Mouse (Mus musculus): ENCODE measurements around the gene Tymp.

Tymp gene

GRCm38 (mm10) chr15:89376957-89377356 is at the start of gene Tymp:
TSS of gene Tymp (minus strand) at chr15:89377039.
- DNase-seq: no peak

GRCm38 (mm10) chr15:89425711-89426121 is 48.9 kb upstream of the Tymp start, which contains the start of gene Cpt1b:
TSS of gene Cpt1b (minus strand) at chr15:89425863.
- no peak for DNase-seq

GRCm38 (mm10) chr15:89424621-89425020 is 47.8 kb upstream of the Tymp start:
- no peak for DNase-seq

- no peak for DNase-seq
These were observed 45.1 kb upstream of the Tymp start for GRCm38 (mm10) chr15:89421938-89422337.

GRCm38 (mm10) chr15:89415282-89415681 is 38.4 kb upstream of the Tymp start:
- DNase-seq: no peak

GRCm38 (mm10) chr15:89410118-89410517 is 33.3 kb upstream of the Tymp start, which contains the start of gene Syce3:
TSS of gene Syce3 (minus strand) at chr15:89410503.
- DNase-seq: no peak

GRCm38 (mm10) chr15:89406691-89407090 is 29.9 kb upstream of the Tymp start:
- no peak for DNase-seq

- no peak for DNase-seq
These were observed 28.2 kb upstream of the Tymp start for GRCm38 (mm10) chr15:89404831-89405623.

- no peak for DNase-seq
These were observed 25.6 kb upstream of the Tymp start for GRCm38 (mm10) chr15:89402471-89402870.

GRCm38 (mm10) chr15:89399716-89400115 is 22.9 kb upstream of the Tymp start:
- no peak for DNase-seq

- DNase-seq: no peak
These were observed 21.3 kb upstream of the Tymp start for GRCm38 (mm10) chr15:89398146-89398545.

GRCm38 (mm10) chr15:89396883-89397282 is 20.0 kb upstream of the Tymp start:
- no peak for DNase-seq

GRCm38 (mm10) chr15:89390081-89390480 is 13.2 kb upstream of the Tymp start:
- DNase-seq: no peak

- DNase-seq: no peak
These were observed 10.3 kb upstream of the Tymp start for GRCm38 (mm10) chr15:89387127-89387526.

GRCm38 (mm10) chr15:89384617-89385016 is 7.8 kb upstream of the Tymp start, which contains the start of gene Klhdc7b:
TSS of gene Klhdc7b (plus strand) at chr15:89384917.
- DNase-seq: no peak

- DNase-seq: no peak
These were observed 2.6 kb upstream of the Tymp start for GRCm38 (mm10) chr15:89379429-89379828.

GRCm38 (mm10) chr15:89378831-89379401 is 2.1 kb upstream of the Tymp start, which contains the start of gene Odf3b:
TSS of gene Odf3b (minus strand) at chr15:89379282.
- DNase-seq: no peak

- DNase-seq: no peak
These were observed 1.3 kb upstream of the Tymp start for GRCm38 (mm10) chr15:89377938-89378828.

GRCm38 (mm10) chr15:89377362-89377761 is 523 bp upstream of the Tymp start:
- no peak for DNase-seq

GRCm38 (mm10) chr15:89376040-89376439 is 799 bp downstream of the Tymp start:
- no peak for DNase-seq

- DNase-seq: no peak
These were observed 1.9 kb downstream of the Tymp start for GRCm38 (mm10) chr15:89374801-89375534.

GRCm38 (mm10) chr15:89374340-89374739 is 2.5 kb downstream of the Tymp start:
- no peak for DNase-seq

Data from right cerebral cortex, adult 18-20 months (tissue).